Mouse (Mus musculus) myocyte (in vitro differentiated cells): ENCODE measurements at regions not wholly inside any gene's neighbourhood (a gene's known extent, or its start where the extent isn't known, plus 50 kb on each side); places are given as distances from the start of the nearest gene placed in this dataset.

Source experiments
- H3K27me3 ChIP-seq: one replicate; pipeline ENCODE4 v1.6.1; 2011; ENCODE audit not compliant: control insufficient read depth, insufficient read depth, insufficient read length
- H3K36me3 ChIP-seq: one replicate; pipeline ENCODE4 v1.6.1; 2011; ENCODE audit not compliant: control insufficient read depth, insufficient read depth
- H3K4me2 ChIP-seq: one replicate; pipeline ENCODE4 v1.6.1; 2011; ENCODE audit warnings: low read depth, control low read depth
- H3K4me3 ChIP-seq: one replicate; pipeline ENCODE4 v1.5.1; 2011; ENCODE audit warnings: mild to moderate bottlenecking, control low read depth, moderate library complexity
- H3K79me2 ChIP-seq: one replicate; pipeline ENCODE4 v1.6.1; 2011; ENCODE audit not compliant: control insufficient read depth, insufficient read depth
- H3ac ChIP-seq: one replicate; pipeline ENCODE4 v1.6.1; 2011; ENCODE audit not compliant: control insufficient read depth, insufficient read length
- CEBPB ChIP-seq: IDR thresholded peaks from 2 replicates; pipeline ENCODE4 v1.6.1; 2011; ENCODE audit warnings: mild to moderate bottlenecking, moderate library complexity; ENCODE audit not compliant: poor library complexity, insufficient read depth, severe bottlenecking
- E2F4 ChIP-seq: IDR thresholded peaks from one replicate; pipeline ENCODE4 v1.6.1; 2011; ENCODE audit warnings: mild to moderate bottlenecking, control low read depth, moderate library complexity; ENCODE audit not compliant: insufficient read depth
- MAX ChIP-seq: IDR thresholded peaks from one replicate; pipeline ENCODE4 v1.6.1; 2011; ENCODE audit warnings: low read depth, mild to moderate bottlenecking, control low read depth
- MYOD1 ChIP-seq, 3 experiments: IDR thresholded peaks; one replicate each; pipeline ENCODE4 v1.6.1; 2011; ENCODE audit warnings: control low read depth in 2 of 3, low read depth in 2 of 3, mild to moderate bottlenecking in 2 of 3, moderate library complexity in 1 of 3; ENCODE audit not compliant: insufficient read length in 2 of 3, control insufficient read depth in 1 of 3
- MYOG ChIP-seq, 3 experiments: IDR thresholded peaks; one replicate each; pipeline ENCODE4 v1.6.1; 2011; ENCODE audit warnings: control low read depth in 2 of 3, low read depth in 2 of 3, mild to moderate bottlenecking in 2 of 3; ENCODE audit not compliant: insufficient read length in 2 of 3, control insufficient read depth in 1 of 3, insufficient read depth in 1 of 3
- POLR2A ChIP-seq: IDR thresholded peaks from one replicate; pipeline ENCODE4 v1.6.1; 2011; ENCODE audit warnings: low read depth, mild to moderate bottlenecking, control low read depth, moderate library complexity; ENCODE audit not compliant: insufficient read length
- POLR2AphosphoS2 ChIP-seq: IDR thresholded peaks from one replicate; pipeline ENCODE4 v1.6.1; 2011; ENCODE audit warnings: low read depth, control low read depth; ENCODE audit not compliant: insufficient read length
- REST ChIP-seq: IDR thresholded peaks from one replicate; pipeline ENCODE4 v1.6.1; 2011; ENCODE audit warnings: mild to moderate bottlenecking, control low read depth, moderate library complexity; ENCODE audit not compliant: insufficient read depth, insufficient read length
- SRF ChIP-seq: IDR thresholded peaks from one replicate; pipeline ENCODE4 v1.6.1; 2011; ENCODE audit warnings: low read depth; ENCODE audit not compliant: control insufficient read depth, insufficient read length
- TCF12 ChIP-seq: IDR thresholded peaks from one replicate; pipeline ENCODE4 v1.6.1; 2011; ENCODE audit warnings: mild to moderate bottlenecking, control low read depth; ENCODE audit not compliant: poor library complexity, insufficient read depth, severe bottlenecking
- TCF3 ChIP-seq: IDR thresholded peaks from one replicate; pipeline ENCODE4 v1.6.1; 2011; ENCODE audit warnings: low read depth, control low read depth; ENCODE audit not compliant: insufficient read length
- USF1 ChIP-seq: IDR thresholded peaks from one replicate; pipeline ENCODE4 v1.6.1; 2011; ENCODE audit warnings: low read depth, mild to moderate bottlenecking, control low read depth, moderate library complexity

- Histone ChIP-seq H3K79me2 (no peaks in the 10 kb centered on the region), H3K4me3 (no peak overlapping the region), H3K4me2 (no peak overlapping the region), H3K36me3 (no peaks in the 10 kb centered on the region), H3K27me3 (no peaks in the 10 kb centered on the region), H3ac (no peak overlapping the region)
- TF ChIP-seq MYOG (IDR thresholded peaks at IDR 0.05; ENCODE audit: control insufficient read depth in 1 of 3, insufficient read depth in 1 of 3, insufficient read length in 2 of 3, low read depth in 2 of 3) (no peak), MAX (no peak), POLR2AphosphoS2 (no peak), REST (no peak), CEBPB (no peak), USF1 (no peak), POLR2A (no peak), SRF (no peak), TCF12 (no peak), E2F4 (no peak)
Measured at GRCm38 (mm10) chr16:5380626-5381025, 124.8 kb upstream of the Eef2kmt start.

- Histone ChIP-seq H3K27me3 (no peaks in the 10 kb centered on the region), H3K4me3 (no peak overlapping the region), H3ac (no peak overlapping the region), H3K4me2 (no peak overlapping the region), H3K79me2 (no peaks in the 10 kb centered on the region), H3K36me3 (no peaks in the 10 kb centered on the region)
- no peak for TF ChIP-seq MYOG (IDR thresholded peaks at IDR 0.05; ENCODE audit: control insufficient read depth in 1 of 3, insufficient read depth in 1 of 3, insufficient read length in 2 of 3, low read depth in 2 of 3)
- no peak for TF ChIP-seq MAX
- no peak for TF ChIP-seq TCF12
- no peak for TF ChIP-seq USF1
- TF ChIP-seq POLR2A, result no peak
- no peak for TF ChIP-seq SRF
- TF ChIP-seq CEBPB, result no peak
- no peak for TF ChIP-seq POLR2AphosphoS2
- TF ChIP-seq TCF3, result no peak
- TF ChIP-seq E2F4, result no peak
- no peak for TF ChIP-seq REST
- TF ChIP-seq MYOD1 (IDR thresholded peaks at IDR 0.05; ENCODE audit: control insufficient read depth in 1 of 3, insufficient read length in 2 of 3, low read depth in 2 of 3), result no peak
Measured at GRCm38 (mm10) chr16:5377001-5377400, 121.2 kb upstream of the Eef2kmt start.

GRCm38 (mm10) chr16:5374818-5375605, 119.2 kb upstream of the Eef2kmt start:
- no peaks in the 10 kb centered on the region for H3K27me3 ChIP-seq
- H3ac ChIP-seq, result no peak overlapping the region
- no peaks in the 10 kb centered on the region for H3K36me3 ChIP-seq
- H3K4me2 ChIP-seq, result no peak overlapping the region
- TF ChIP-seq USF1, result no peak
- TF ChIP-seq POLR2AphosphoS2, result no peak
- no peak for TF ChIP-seq CEBPB
- no peak for TF ChIP-seq E2F4
- TF ChIP-seq TCF12, result no peak
- no peak for TF ChIP-seq TCF3
- no peak overlapping the region for H3K4me3 ChIP-seq
- no peaks in the 10 kb centered on the region for H3K79me2 ChIP-seq

- TF ChIP-seq CEBPB (no peak), MYOG (IDR thresholded peaks at IDR 0.05; ENCODE audit: control insufficient read depth in 1 of 3, insufficient read depth in 1 of 3, insufficient read length in 2 of 3, low read depth in 2 of 3) (no peak), SRF (no peak), REST (no peak), MYOD1 (IDR thresholded peaks at IDR 0.05; ENCODE audit: control insufficient read depth in 1 of 3, insufficient read length in 2 of 3, low read depth in 2 of 3) (no peak), USF1 (no peak), MAX (no peak), POLR2A (no peak), E2F4 (no peak), TCF3 (no peak), POLR2AphosphoS2 (no peak), TCF12 (no peak)
- H3K4me2 ChIP-seq, result no peak overlapping the region
- H3K79me2 ChIP-seq, result no peaks in the 10 kb centered on the region
- H3K36me3 ChIP-seq, result no peaks in the 10 kb centered on the region
- H3K4me3 ChIP-seq, result no peak overlapping the region
- H3K27me3 ChIP-seq, result no peaks in the 10 kb centered on the region
- H3ac ChIP-seq, result no peak overlapping the region
Measured at GRCm38 (mm10) chr16:5371175-5371893, 115.6 kb upstream of the Eef2kmt start.
